Mouse (Mus musculus) thymus, adult 2 months (tissue): ENCODE measurements at regions not wholly inside any gene's neighbourhood (a gene's known extent, or its start where the extent isn't known, plus 50 kb on each side); places are given as distances from the start of the nearest gene placed in this dataset.

Experiments
- CTCF ChIP-seq: fragments of 200-500 bp; IDR thresholded peaks from 2 replicates; pipeline ENCODE4 v1.5.1; 2012; ENCODE audit warnings: mild to moderate bottlenecking, control low read depth, low read length, moderate library complexity, borderline replicate concordance; ENCODE audit not compliant: control insufficient read depth, poor library complexity, insufficient read depth; ENCODE audit errors: extremely low read depth
- POLR2A ChIP-seq: fragments of 200-500 bp; IDR thresholded peaks from 2 replicates; pipeline ENCODE4 v1.6.1; 2012; ENCODE audit warnings: mild to moderate bottlenecking, low read length, control low read depth, moderate library complexity; ENCODE audit not compliant: control insufficient read depth, poor library complexity, insufficient read depth; ENCODE audit errors: extremely low read depth

DNA sequence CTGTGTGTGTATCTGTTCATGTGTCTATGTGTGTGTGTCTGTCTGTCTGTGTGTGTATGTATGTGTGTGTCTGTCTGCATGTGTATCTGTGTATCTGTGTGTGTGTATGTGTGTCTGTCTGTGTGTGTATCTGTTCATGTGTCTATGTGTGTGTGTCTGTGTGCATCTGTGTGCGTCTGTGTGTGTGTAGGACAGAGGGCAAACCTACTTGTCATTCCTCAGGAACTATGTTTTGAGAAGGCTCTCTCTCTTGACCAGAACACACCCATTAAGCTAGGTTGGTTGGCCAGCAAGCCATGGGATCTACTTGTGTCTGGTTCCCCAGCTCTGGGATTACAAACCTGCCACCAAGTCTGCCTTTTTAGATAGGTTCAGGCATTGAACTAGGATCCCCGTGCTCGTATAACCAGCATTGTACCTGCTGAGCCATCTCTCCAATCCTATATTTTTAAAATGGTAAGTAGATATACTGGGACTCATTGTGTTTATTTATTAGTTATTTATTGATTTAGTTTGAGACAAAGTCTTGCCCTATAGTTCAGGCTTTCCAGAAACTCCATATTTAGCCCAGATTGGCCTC lies 58.9 kb upstream of the Cpsf6 start:
- no peak for TF ChIP-seq POLR2A
- TF ChIP-seq CTCF, result no peak
